Mouse (Mus musculus): ENCODE data around the gene Snapc4.
A peak's percentile ranks its signal among the peaks of the same experiment; 100 is the strongest.

Gene Snapc4

DNA sequence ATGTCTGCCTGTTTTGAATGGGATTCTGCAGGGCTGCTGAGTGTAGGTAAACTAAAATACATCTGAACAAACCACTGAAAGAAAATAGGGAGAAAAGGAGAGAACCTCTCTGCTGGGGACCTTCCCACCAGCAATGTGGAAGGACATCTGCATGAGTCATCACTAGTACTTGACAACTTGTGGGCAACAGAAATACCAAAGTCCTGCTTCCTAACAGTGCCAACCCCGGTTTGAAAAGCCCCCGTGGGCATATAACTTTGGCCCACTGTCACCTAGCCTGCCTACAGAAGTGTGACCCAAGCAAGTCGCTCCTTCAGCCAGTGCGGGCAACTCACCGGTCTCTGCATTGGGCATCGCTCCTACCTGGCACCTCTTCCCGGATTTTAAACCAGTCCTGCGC, 8.1 kb downstream of the Snapc4 start:
- DNase-seq, result no peak

DNA sequence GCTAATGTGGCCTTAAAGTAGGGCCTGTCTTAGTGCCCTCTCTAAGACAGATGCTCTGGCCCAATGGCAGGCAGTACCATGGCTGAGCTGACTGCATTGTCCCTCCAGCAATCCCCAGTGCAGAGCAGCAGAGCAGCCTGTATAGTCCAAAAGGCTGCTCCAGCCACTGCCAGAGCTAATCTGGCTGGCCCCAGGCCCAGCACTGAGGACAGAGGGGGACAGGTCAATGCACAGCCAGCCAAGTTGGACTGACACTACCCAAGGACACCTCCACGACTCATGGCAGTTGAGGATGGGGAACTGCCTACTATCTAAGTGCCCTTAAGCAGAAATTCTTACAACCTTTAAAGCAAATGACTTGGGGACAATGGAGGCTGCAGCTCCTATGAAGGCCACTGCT, 11.9 kb downstream of the Snapc4 start:
- DNase-seq, result no peak

DNA sequence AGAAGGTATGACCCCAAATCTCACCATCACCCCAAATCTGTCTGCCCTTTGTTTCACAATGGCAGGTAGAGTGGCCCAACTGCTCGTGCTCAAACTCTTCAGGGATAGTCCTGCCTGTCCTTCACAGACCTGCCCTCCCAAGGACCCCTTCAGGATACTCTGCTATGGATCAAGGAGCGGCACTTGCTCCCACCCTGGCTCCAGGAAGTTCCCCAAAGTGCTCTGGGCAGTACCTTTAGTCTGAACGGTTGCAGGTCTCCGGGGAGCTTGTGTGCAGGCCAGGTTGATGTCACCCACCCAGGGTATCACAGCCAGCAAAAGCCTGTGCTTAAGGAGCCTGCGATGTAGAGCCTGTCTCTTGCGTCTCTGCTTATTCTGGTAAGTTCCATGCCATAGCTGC, 12.5 kb downstream of the Snapc4 start:
- no peak for DNase-seq

DNA sequence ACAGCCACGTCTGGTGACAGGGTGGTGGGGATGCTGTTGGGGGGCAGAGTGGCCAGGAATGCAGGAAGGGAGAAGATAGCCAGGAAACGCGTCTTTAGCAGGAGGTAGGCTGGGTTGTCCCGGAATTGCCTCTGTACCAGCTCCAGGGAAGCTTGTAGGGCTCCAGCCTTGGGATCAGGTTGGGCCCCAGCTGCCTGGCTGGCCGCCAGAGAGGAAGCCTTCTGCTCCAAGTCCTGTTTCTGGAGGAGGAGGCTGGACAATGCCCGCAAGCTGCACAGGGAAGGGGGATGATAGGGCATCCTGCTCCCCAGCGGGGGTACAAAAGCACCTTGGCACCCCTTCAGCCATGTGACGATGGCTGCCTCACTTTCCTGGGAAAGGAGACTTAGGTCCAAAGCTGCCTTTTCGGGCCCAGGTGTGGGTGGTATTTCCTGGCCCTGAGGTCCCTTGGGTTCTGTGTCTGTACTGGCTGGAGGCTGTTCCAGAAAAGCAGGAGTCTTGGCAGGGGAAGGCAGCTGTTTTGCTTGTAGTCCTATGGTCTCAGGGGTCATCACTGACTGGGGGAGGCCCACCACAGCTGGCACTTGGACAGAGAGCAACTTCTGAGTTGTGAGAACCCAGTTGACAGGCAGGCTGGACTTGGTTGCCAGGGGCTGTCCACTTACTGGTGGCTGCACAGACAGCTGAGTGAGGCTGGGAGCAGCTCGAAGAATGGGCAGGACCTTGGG, 15.6 kb downstream of the Snapc4 start:
- peak; percentile 85 for DNase-seq

DNA sequence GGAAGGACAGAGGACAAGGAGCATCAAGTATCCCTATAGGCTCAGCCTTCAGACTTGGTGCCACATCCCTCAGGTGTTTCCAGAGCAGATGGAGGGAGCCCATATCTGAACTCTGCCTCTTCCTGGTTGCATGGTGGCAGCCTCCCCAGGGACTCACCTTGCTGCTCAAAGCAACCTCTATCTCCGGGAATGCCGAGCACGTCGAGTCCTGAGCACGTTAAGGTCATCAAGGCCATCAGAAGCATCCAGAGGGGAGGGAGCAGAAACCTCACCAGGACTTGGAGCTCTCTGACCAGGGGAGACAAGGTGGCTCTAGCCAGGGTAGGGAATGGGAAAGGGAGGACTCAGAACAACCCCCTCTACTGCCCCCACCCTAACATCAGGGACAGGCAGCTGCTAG, 17.0 kb downstream of the Snapc4 start:
- no peak for DNase-seq

DNA sequence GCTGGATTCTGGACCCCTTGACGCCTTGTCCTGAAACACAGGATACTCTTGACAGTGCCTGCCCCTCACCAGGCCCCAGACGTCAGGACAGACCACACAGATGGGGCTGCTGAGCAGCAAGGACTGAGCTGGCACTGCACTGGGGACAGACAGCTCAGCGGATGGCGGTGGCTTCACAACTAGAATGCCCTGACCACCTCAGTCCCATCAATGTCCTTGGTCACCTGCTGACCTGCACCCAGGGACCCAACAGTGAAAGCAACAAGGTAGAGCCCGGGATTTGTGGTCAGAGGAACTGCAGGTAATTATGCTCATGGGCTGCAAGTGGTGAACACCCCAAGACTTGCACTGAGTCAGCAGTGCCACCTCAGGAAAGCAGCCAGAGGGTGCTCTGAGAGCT, 17.5 kb downstream of the Snapc4 start:
- no peak for DNase-seq

DNA sequence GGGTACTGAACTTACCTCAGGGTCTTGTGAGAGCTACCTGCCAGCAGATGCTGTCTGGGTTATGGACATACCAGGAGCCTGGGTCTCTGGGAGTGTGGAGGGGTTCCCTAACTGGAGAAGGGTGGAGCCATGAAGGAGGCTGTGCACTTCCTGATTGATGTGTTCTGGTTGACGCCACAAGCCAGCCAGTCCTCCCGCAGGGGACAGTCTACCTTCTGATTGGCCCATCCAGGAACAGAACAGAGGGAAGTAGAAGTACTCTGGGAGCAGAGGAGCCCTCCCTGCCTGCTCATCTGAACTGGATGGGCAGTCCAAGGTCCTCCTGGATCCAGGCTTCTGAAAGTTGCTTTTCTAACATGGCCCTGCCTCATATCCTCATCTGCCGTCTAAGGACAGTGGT, 19.7 kb downstream of the Snapc4 start, which contains the start of gene Card9:
Gene Card9, minus strand, starts transcription at position 147 of the 400 bp plus-strand sequence.
- DNase-seq, result no peak

DNA sequence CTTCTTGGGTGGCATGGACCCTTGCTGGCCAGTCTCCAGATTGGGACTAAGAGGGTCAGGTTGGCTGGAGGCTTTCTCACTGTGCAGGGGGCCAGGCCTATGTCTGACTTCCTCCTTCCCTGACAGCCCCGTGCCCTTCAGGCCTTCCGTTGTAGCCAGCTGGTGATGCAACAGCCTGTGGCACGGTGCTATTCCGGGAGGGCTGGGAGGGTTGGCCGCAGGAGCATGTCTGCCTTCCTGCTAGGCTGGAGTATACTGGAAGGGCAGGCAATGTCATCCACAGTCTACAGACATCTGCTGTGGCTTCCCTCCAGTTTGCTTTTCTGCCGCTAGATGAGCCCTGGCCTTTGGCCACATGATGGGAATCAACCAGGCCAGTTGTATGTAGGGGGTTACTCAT, 20.5 kb downstream of the Snapc4 start:
- peak; percentile 55 for DNase-seq

DNA sequence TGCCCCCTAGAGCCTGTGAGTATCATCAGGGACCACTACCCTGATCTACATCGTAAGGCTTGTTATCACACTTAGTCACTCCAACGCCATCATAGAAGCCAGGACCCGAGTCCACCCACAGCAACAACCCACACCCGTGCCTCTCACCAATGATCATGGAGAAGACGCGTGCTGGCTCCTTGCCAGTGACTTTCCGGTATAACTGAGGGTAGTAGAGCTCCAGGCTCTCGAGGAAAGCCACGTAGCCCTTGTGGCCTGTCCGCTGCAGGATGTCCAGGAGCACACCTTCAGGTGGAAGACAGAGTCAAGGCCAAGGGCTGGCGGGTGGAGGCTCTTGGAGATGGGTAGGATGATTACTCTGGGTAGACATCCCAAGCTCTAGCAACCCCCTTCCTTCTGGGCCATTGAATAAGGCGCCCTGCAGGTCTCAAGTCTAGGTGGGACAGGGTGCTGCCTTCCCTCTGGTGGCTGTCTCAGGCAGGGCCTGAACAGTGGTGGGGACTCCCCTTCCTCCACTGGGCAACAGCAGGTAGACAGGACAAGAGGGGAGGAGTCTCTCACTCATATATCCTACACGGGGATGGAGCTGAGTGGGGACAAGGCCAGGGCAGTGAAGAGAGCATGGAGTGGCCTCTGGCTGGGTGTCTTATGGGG, 21.7 kb downstream of the Snapc4 start:
- no peak for DNase-seq

DNA sequence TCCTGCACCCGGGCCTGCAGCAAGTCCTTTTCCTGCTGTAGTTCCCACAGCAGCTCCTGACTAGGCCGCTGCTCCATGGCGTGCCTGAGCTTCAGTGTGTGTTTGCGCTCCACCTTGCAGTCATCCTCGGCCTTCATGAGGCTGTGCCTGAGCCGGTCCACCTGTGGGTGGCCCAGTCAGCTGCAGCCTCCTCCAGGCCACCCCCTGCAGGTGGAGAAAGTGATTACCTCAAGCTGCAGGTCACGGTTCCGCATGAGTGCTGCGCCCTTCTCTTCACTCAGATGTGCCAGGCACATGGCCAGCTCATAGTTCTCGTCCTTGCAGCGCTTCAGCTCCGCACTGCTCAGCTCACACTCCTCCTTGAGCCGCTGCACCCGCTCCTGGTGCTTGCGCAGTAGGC, 23.0 kb downstream of the Snapc4 start:
- no peak for DNase-seq

DNA sequence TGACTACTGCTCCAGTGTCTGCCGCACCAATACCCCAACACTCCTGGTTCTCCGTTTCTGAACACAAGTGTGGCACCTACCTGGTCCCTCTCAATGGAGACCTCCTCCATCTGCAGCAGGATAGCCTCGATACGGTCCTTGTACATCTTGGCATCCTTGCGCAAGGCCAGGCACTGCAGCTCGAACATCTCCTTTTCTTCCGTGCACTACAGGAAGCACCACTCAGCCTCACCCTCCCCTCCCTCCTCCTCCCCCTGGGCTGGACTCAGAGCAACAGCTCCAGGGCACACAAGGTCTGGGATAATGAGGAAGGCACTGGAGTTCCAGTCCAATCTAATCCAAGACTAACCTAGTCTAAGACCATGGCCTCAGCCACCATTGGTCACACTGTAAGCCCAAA, 23.8 kb downstream of the Snapc4 start:
- peak; percentile 81 for DNase-seq

DNA sequence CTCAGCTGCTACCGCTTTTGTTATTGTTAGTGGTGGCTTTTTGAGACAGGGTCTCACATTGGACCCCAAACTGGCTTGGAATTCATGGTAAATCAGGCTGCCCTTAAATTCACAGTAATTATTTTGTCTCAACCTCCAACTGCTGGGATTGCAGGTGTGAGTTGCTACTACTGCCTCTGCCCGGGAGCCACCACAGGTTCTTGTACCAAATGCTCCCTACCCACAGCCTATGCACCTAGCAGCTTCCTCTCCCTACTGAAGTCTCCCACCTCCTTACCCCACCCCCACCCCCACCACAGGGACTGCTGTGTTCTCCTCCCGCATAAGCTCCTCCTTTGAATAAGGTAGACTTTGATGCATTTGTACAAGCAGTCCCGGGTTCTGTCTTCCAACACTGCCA, 24.2 kb downstream of the Snapc4 start:
- no peak for DNase-seq

DNA sequence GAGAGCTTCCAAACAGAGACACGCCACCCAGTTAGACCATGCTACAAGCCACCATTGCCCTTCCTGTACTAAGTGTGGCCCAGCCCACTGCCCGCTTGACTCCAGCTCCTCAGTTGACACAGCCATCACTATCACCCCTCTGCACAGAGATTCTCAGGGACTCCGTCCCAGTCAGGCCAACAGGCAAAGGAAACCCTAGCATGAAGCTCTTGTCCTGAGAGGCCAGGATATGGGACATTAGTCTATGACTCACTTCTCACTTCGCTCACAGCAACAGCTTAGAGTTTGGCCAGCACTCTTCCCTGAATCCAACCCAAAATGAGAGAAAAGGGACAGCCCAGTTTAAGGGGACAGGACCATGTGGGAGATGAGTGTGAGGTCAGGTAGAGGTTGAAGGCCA, 26.1 kb downstream of the Snapc4 start:
- peak; percentile 48 for DNase-seq

DNA sequence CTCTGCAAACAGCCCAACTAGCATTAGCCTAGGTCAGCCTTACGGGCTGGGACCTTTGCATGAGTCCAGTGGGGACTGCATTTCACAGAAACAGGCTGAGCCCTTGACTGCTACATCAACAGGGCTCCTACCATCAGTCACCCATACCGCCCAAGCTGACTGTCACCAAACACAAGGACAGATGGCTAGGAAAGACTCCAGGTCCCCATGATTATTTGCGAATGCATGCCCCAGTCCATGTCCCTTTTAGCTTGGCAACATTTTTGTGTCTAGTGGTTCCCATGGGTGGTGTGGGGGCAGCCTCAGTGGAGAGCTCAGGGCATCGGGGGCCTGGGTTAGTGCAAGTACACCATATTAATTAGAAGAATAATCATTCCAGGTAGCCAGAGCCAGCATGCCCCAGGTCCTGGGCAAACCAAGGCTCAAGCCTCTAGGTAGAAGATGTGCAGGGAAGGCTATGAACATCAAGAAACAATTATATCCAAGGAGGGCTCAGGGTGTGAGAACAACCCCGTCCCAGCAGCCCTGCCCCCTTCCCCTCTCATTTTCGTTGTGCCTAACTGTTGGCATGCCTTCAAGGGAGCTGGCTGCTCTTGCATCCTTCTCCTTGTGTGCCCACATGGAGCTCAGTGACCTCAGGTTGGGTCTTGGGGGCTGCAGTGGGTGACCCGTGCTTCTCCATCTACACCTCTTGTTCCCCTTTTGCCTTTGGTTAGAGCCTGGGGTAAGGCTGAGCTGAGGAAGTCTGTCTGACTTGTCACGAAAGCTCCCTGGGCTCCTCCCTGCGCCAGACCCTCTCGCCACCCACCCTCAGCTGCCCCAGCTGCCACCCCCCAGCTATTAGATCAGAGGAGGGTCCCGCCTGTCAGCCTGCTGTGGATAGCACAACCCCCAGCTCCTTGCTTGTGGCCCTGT, 27.1 kb downstream of the Snapc4 start:
- DNase-seq, result no peak

DNA sequence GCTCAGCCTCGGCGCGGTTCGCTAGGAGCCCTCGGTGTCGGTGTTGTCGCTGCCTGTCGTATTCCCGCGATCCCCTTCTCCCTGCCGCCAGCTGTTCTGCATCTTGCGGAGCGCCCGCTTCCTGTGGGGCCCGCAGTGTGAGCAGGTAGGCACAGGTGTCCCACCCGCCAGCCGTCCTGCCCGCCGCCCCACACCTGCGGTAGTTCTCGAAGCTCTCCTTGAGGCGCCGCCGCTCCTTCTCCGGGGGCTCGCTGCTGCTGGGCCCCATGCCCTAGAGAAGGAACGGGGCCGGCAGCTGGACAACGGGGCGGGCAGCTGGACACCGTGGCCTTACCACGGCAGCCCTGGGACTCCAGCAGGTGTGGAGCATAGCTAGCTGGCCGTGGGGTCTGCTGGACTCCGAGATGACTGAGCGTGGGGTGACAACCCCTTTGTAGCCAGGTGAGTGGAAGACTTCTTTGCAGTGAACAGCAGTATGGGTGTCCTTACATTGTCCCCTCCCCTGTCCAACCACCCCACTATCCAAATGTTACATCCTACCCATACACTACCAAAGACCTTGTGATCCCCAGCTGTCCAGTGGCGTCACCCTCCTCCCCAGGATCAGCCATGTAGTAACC, 28.1 kb downstream of the Snapc4 start:
- DNase-seq, result no peak

DNA sequence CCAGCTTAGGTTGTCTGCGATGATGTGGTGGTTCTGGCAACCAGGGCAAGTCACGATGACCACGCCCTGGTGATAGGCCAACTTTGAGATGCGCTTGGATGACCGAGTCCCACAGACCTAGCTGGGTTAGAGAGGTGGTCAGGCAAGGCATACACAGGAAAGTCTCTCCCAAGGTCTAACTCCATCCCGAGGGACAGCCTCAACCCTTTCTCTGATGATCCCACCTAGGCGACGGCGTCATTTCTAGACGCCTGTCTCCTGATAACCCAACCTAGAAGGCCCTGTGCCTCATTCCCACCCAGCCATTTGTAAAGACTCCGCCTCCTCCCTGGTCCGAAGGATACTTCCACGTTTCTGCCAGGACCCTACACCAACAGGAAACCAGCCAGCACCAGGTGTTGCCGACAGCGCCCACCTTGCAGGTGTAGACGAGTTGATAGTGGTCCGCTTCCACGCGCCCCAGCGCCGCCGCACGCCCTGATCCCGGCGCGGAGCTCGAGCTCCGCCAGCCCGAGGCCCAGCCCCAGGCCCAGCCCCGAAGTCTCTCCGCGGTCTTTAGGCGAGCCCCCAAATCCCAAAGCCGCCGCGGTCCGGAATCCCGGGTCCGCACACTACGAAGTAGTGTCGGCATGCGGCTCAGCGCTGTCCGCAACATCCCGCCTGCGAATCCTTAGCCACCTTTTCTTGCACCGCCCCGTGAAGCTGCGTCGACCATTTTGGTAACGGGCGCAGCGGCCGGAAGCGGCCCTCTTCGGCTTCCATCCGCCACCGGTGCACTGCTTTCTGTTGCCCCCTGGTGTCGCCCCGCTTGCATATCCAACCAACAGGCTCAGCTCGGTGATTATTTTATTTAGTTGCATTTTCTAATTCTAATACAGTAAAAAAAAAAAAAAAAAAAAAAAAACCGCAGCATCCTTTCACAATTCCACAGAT, 28.8 kb downstream of the Snapc4 start, which contains the start of gene Dnlz:
Gene Dnlz, minus strand, starts transcription at position 753 of the 933 bp plus-strand sequence.
- DNase-seq, result peak; percentile 96

DNA sequence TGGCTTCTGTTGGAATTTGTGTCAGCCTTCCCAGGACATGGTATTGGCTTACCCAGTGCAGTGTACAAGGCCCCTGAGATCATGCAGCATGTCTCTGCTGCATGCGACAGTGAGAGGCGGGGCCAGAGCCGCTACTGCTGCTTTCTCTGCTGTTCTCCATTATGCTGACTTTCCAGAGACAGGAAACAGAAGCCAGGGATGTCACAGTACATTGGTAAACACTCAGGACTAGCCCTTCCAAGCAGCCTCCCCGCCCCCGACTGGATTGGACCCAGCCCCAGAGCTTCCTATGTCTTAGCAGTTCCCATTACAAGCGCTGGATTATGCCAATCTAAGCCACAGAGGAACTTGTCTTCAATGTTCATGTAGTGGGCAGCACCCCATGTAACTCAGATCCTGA, 32.2 kb downstream of the Snapc4 start:
- peak; percentile 87 for DNase-seq

DNA sequence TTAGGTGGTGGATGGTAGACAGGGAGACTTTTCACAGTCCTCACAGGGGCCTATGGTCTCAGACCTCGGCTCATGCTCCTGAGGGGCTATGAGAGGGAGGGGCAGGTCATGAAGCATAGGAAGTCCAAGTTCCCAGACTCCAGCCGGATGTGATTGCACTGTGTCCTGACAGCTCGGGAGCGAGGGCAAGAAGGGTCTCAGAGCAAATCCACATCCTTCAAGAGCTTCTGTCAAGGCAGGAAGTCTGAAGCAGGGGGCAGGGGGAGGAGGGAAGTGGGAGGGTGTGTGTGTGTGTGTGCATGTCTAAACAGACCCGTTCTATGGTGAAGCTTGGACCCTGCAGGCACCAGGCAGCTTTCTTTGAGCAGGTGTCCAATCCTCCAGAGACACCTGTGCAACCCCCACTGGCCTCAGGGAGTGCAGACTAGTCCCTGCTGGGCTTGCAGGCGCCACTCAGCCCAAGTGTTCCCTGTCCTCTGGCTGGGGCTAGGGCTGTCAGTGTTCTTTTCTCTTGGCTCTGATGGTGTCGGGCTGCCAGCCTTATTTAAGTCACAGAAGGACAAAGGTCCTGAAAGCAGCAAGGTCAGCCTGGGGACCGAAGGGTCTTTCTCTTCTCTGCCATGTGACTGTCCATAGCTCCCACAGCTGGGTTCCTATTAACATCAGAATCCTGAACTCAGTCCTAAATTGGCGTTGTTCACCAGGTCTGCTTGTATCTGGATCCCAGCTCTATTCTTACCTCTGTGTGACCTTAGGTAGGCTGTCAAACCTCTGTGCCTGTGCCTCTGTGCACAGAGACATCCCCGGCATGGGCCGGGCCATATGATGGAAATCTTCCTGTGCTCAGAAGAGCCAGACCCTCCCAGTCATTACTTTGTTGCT, 37.6 kb downstream of the Snapc4 start:
- DNase-seq, result peak; percentile 81

DNA sequence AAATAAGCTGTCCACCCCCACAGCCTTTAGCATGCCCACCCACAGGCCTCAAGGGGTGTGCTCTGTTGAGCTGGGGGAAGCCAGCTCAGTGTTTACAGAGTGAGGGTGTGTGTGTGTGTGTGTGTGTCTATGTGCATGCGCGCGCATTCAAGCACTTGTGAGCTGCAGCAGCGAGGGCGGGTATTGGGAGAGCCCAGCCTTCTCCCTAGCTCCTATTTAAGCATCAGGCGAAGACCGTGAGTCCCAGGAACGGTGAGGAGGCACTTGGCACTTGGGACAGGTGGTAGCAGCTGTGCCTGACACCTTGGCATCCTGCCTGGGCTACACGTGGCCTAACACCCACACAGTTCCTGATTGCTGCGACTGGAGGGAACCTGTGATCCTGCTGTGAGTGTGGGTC, 38.4 kb downstream of the Snapc4 start:
- DNase-seq, result peak; percentile 86

DNA sequence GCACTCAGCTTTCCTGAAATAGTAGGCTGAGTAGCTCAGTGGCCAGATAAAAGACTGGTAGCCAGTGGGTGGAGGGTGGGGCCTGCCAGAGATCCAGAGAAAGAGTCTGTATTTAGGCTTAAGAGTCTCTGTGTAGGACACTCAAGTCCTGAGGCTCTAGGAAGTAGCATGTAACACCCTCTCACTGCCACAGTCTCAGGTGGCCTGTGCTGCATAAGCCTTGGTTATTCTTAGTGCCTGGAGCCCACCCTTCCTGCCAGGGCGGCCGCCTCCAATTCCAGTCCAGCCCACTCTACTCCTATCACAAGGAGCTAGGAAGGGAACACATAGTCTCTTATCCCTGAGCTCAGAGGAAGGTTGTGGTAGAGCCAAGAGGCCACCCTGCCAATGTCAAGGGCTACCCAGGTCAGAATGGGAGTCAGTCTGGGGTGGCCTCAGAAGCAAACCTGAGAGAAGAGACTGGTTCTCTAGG, 38.9 kb downstream of the Snapc4 start:
- peak; percentile 38 for DNase-seq

DNA sequence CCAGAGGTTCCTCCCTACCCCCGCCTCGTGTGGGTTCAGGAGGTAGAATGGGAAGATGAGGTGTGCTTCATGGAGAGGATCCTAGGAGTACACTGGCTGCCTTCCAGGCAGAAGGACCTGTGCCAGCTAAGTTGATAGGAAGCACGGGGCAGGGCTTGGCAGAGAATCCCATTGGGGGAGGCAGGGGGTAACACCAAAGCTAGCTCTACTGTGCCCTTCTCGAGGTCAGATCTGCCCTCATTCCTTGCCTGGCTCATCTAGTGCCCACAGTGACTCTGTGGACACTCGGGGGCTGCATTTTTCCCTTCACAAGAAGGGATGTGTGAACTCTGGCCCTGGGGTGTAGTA, 41.3 kb downstream of the Snapc4 start:
- DNase-seq, result no peak
